Mouse (Mus musculus) lung, adult 2 months (tissue): ENCODE measurements around the gene Rwdd2a. TPM values are rescaled to one million over a fixed set of nuclear protein-coding genes. Genes with fewer than 3 reads are reported as not detected.
A peak's percentile ranks its signal among the peaks of the same experiment; 100 is the strongest.

Experiments
- DNase-seq: peaks from one replicate; pipeline ENCODE4 v3.0.0; 2022
- H3K4me1 ChIP-seq: fragments of 200-500 bp; 2 replicates; pipeline ENCODE4 v1.6.1; 2011; ENCODE audit warnings: low read length; ENCODE audit not compliant: control insufficient read depth, insufficient read depth
- H3K4me3 ChIP-seq: fragments of 200-500 bp; replicated peaks from 2 replicates; pipeline ENCODE3; 2011; ENCODE audit warnings: low read depth, mild to moderate bottlenecking, control low read depth, low read length; ENCODE audit errors: extremely low read depth
- CTCF ChIP-seq: fragments of 200-500 bp; IDR thresholded peaks from 2 replicates; pipeline ENCODE4 v1.5.1; 2011; ENCODE audit warnings: mild to moderate bottlenecking, low read length, control low read depth; ENCODE audit not compliant: insufficient read depth
- POLR2A ChIP-seq: fragments of 200-500 bp; IDR thresholded peaks from 2 replicates; pipeline ENCODE4 v1.6.1; 2011; ENCODE audit warnings: low read depth, mild to moderate bottlenecking, control low read depth, low read length, borderline replicate concordance; ENCODE audit errors: extremely low read depth
- WGBS: fragments of 180-500 bp; shearing (Covaris S2); methylation state at CpG from one replicate; pipeline ENCODE4 v1.1.7; 2018; 5-methylcytosine and 5-hydroxymethylcytosine counted together
- polyA plus RNA-seq: library from polyadenylated mRNA; depleted of rRNA; stranded (reverse); fragments of >200 nt; gene quantifications from 2 replicates; pipeline ENCODE4 v1.2.3, GENCODE M21; 2012

The Rwdd2a gene
- polyA plus RNA-seq, 1 experiment: 2.2 TPM

- TF ChIP-seq CTCF (no peak), POLR2A (no peak)
- WGBS: 58% methylated on average over 3 of the region's 3 CpGs
- Histone ChIP-seq H3K4me1 (no peaks in the 10 kb centered on the region; the same call in 1 of the 2 replicates), H3K4me3 (no peak overlapping the region)
- no peak for DNase-seq
Measured at GRCm38 (mm10) chr9:86569314-86569910, 2.4 kb upstream of the Rwdd2a start.

GRCm38 (mm10) chr9:86570261-86570890 lies 1.4 kb upstream of the Rwdd2a start:
- WGBS: 66% methylated on average over 10 of the region's 10 CpGs
- TF ChIP-seq CTCF: no peak
- TF ChIP-seq POLR2A: no peak
- Histone ChIP-seq H3K4me1 (no peaks in the 10 kb centered on the region; the same call in 1 of the 2 replicates), H3K4me3 (no peak overlapping the region)
- DNase-seq: no peak

GRCm38 (mm10) chr9:86570946-86571345 lies 845 bp upstream of the Rwdd2a start:
- DNase-seq: no peak
- Histone ChIP-seq H3K4me1 (no peaks in the 10 kb centered on the region; the same call in 1 of the 2 replicates), H3K4me3 (peak overlapping the region; percentile 44)
- TF ChIP-seq POLR2A: no peak
- TF ChIP-seq CTCF: no peak
- WGBS: 2% methylated on average over 8 of the region's 8 CpGs

- TF ChIP-seq CTCF (no peak), POLR2A (no peak)
- no peaks in the 10 kb centered on the region; the same call in 1 of the 2 replicates for H3K4me1 ChIP-seq
- 2% methylated on average over 25 of the region's 25 CpGs for WGBS
- H3K4me3 ChIP-seq: peak overlapping the region; percentile 82
- no peak for DNase-seq
Measured at GRCm38 (mm10) chr9:86572196-86572595, 405 bp downstream of the Rwdd2a start.

GRCm38 (mm10) chr9:86572636-86573291 lies 973 bp downstream of the Rwdd2a start:
- WGBS: 8% methylated on average over 13 of the region's 13 CpGs
- DNase-seq: peak; percentile 81
- H3K4me3 ChIP-seq: peak overlapping the region; percentile 82

GRCm38 (mm10) chr9:86573616-86574303 lies 2.0 kb downstream of the Rwdd2a start:
- Histone ChIP-seq H3K4me3 (no peak overlapping the region), H3K4me1 (no peaks in the 10 kb centered on the region; the same call in 1 of the 2 replicates)
- DNase-seq: no peak
- WGBS: 60% methylated on average over 20 of the region's 20 CpGs
- TF ChIP-seq POLR2A: no peak
- no peak for TF ChIP-seq CTCF

More at GRCm38 (mm10) chr9:86572636-86573291, 973 bp downstream of the Rwdd2a start:
- H3K4me1 ChIP-seq: no peaks in the 10 kb centered on the region; the same call in 1 of the 2 replicates
- TF ChIP-seq POLR2A (no peak), CTCF (peak; percentile 78)

GRCm38 (mm10) chr9:86575178-86575577 lies 3.4 kb downstream of the Rwdd2a start:
- Histone ChIP-seq H3K4me1 (no peaks in the 10 kb centered on the region; the same call in 1 of the 2 replicates), H3K4me3 (no peak overlapping the region)
- TF ChIP-seq POLR2A (no peak), CTCF (no peak)
- 90% methylated on average over 6 of the region's 6 CpGs for WGBS
- no peak for DNase-seq

GRCm38 (mm10) chr9:86579657-86580056 lies 7.9 kb downstream of the Rwdd2a start:
- no peak for DNase-seq

GRCm38 (mm10) chr9:86583740-86584139 lies 11.9 kb downstream of the Rwdd2a start:
- 56% methylated on average over 3 of the region's 3 CpGs for WGBS
- no peaks in the 10 kb centered on the region for H3K4me1 ChIP-seq
- TF ChIP-seq CTCF: peak; percentile 95
- no peak for TF ChIP-seq POLR2A
- H3K4me3 ChIP-seq: no peak overlapping the region
- DNase-seq: peak; percentile 54

More at GRCm38 (mm10) chr9:86579657-86580056, 7.9 kb downstream of the Rwdd2a start:
- no peak for TF ChIP-seq POLR2A
- TF ChIP-seq CTCF: no peak
- Histone ChIP-seq H3K4me1 (no peaks in the 10 kb centered on the region), H3K4me3 (no peak overlapping the region)
- WGBS: 50% methylated on average over 10 of the region's 10 CpGs
